In genomic region chr16:45653934-45654332, GRCm38 (mm10) we compare ENCODE assay signal across 7 mouse cellular contexts. TPM values are rescaled to one million over a fixed set of nuclear protein-coding genes. Genes with fewer than 3 reads are reported as not detected.
DNase-seq lines count a peak whose midpoint lies in the region; ATAC-seq lines count a peak whose summit lies in the region.

BC016579 (minus strand) TSS chr16:45654068.

- ATAC-seq in forebrain, embryonic 16.5 days, result no peak
- peak; percentile 59 for ATAC-seq in megakaryocyte progenitor cell, adult 5-6 weeks (replicated peaks; ENCODE audit: poor library complexity)

- H3K9ac ChIP-seq in forebrain, embryonic 16.5 days (replicated peaks; ENCODE audit: low read depth, low read length), result no peak within 1 kb of the TSS

- H3K4me2 ChIP-seq in forebrain, embryonic 16.5 days (ENCODE audit: low read length), result peak within 1 kb of the TSS; percentile 48

- peak within 1 kb of the TSS; percentile 20 for H3K4me3 ChIP-seq in forebrain, embryonic 16.5 days (replicated peaks; ENCODE audit: low read length)

- DNase-seq in CD4-positive, CD25-positive, alpha-beta regulatory T cell, adult 2 months (ENCODE audit: low read depth, low spot score), result peak; percentile 27
- DNase-seq in ES-CJ7 (ENCODE audit: low read depth, low spot score), result peak; percentile 28
- DNase-seq in kidney, postnatal 4 days, result peak; percentile 45 to 65
- DNase-seq in thymus, postnatal 25 days, result peak; percentile 16
- no peak for DNase-seq in right cerebral cortex, postnatal 36 days (ENCODE audit: low spot score in 2 of 2)

- H3K27ac ChIP-seq in forebrain, embryonic 16.5 days (ENCODE audit: low read length), result no peak within 1 kb of the TSS

- no peaks in the 10 kb centered on the region for H3K9me3 ChIP-seq in forebrain, embryonic 16.5 days (ENCODE audit: control insufficient read depth, low read length)

- 4% methylated on average over 20 of the region's 20 CpGs for WGBS in forebrain, embryonic 16.5 days

- no peaks in the 10 kb centered on the region for H3K27me3 ChIP-seq in forebrain, embryonic 16.5 days (replicated peaks; ENCODE audit: control insufficient read depth, insufficient read depth, low read length)

- no peaks in the 10 kb centered on the region for H3K36me3 ChIP-seq in forebrain, embryonic 16.5 days (ENCODE audit: control insufficient read depth, insufficient read depth)

- no peaks in the 10 kb centered on the region for H3K4me1 ChIP-seq in forebrain, embryonic 16.5 days (replicated peaks; ENCODE audit: control insufficient read depth, insufficient read depth, low read length)

RNA-seq across cellular contexts. Expression of gene BC016579, which starts in this region (rescaled TPM):
- polyA plus RNA-seq in forebrain, embryonic 16.5 days (2015; fragmentation: Nextera tagmentation; extraction: Ambion mirVana), result not detected in 2 replicates
- 1.0 and 2.2 TPM in 2 replicates for total RNA-seq in megakaryocyte progenitor cell, adult 5-6 weeks (2015)
- total RNA-seq in megakaryocyte progenitor cell, adult 5-6 weeks (2017), result 0.17 and 0.61 TPM in 2 replicates

Comparison
In these comparisons a context has a peak if more than half of its experiments do, and no peak if none do; other contexts are left out.
1. DNase-seq: peak in CD4-positive, CD25-positive, alpha-beta regulatory T cell, adult 2 months (single experiment), ES-CJ7 (single experiment), kidney, postnatal 4 days (2 of 2) and thymus, postnatal 25 days (single experiment); none in right cerebral cortex, postnatal 36 days (0 of 2).